Mouse (Mus musculus): ENCODE measurements around the gene Taar7a.

Taar7a gene

DNA sequence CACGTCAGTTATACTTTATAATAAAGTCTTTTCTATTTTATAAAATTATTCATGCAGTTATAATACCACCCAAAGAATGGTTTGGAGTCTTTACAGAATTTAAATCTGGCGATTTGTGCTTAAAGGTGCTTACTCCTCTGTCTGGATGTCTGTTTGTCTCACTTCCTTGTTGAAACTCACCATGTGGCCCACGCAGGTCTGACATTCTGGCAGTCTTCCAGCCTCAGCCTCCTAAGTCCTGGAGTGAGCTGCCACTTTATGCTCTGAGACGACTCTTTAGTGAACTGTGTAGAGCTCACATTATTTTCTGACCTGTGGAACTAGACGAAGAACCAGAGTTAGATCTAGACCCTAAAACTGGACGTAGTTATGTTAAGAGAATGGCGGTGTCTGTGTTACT lies 45.3 kb downstream of the Taar7a start:
- DNase-seq (ENCODE audit: low spot score in 2 of 2) = no peak

DNA sequence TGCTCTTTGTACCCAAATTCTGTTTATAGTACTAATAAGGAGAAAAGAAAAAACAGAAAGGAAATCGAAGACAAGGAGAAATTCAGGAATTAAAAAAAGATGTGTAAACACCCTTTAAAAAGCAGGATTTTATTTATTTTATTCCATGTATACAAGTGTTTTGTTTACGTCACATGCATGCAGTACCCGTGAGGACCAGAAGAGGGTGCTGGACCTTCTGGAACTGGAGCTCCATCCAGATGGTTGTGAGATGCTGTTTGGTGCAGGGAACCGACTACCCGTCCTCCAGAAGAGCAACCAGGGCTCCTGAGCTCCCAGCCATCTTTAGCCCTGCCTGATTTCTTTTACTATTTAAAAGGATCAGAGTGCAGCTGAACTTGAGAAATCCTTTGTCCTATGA lies 50.8 kb downstream of the Taar7a start:
- DNase-seq (ENCODE audit: low spot score in 2 of 2) = no peak

Measured in urinary bladder, adult 18-20 months (tissue).